Mouse (Mus musculus) heart, postnatal 36 days (tissue): ENCODE measurements at regions not wholly inside any gene's neighbourhood (a gene's known extent, or its start where the extent isn't known, plus 50 kb on each side); places are given as distances from the start of the nearest gene placed in this dataset.
A peak's percentile ranks its signal among the peaks of the same experiment; 100 is the strongest.

ENCODE experiments used
- DNase-seq, 2 experiments: peaks; one replicate each; pipeline ENCODE4 v3.0.0; 2021 to 2022
- intact Hi-C: fragments of 180-260 bp; cut with DNase I; formaldehyde crosslinking; loops from one replicate; pipeline ENCODE4 v1.15.1; 2025

DNA sequence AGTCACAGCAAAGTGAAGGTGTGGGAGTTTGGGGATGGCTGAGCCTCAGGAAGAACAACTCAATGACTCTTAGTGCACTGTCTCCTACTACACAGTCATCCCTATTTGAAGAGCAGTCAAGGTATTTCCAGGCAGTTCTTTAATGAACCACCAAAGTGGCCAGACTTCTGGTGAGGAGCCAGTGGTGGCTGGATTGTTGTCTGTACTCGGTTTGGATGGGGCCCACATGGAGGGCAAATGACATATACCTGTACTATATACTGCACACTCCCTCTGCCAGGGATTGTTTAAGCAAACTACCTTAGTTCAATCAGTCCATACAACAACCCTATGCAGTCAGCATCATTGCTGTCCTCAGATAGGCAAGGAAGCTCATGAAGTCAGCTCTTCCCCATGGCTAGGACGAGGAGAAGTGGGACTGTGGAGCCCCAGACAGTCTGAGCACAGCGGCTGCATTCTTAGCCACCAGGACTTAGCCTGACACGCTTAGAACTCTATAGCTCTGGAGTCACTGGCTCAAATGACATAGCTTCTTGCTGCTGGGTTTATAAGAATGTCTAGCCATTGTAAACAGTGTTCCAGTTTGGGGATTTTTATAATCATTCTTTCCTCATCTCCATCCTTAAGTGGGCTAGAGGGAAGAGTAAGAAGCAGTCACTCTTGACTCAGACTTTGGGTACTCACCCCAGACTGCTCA, 72.8 kb upstream of the Boc start:
- intact Hi-C loops: loop anchor here (5.0 kb wide), 1 partner anchor 74 kb away; the partner anchor contains the start of gene Boc
- DNase-seq: no peak

GRCm38 (mm10) chr16:44630861-44631260, 72.2 kb upstream of the Boc start:
- intact Hi-C loops: loop anchor here (5.0 kb wide), 1 partner anchor 74 kb away; the partner anchor contains the start of gene Boc
- no peak for DNase-seq

DNA sequence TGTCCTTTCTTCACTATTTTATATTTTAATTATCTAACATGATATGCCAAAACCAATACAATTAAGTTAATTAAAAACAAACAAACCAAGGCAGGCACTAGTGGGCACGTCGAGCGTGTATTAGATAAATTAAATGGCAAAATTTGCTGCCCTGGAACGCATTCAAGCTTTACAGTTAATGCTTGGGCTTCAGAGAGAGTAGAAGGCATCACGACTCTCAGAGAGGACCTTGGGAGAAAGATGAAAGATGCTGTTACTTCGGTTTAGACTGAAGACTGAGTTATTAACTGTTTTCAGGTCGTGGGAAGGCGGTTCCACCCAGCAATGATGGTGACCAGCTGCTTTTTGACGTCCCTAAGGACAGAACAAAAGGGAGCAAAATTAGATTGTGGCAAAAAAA, 71.7 kb upstream of the Boc start:
- no peak for DNase-seq
- intact Hi-C loops: loop anchor here (5.0 kb wide), 1 partner anchor 73 kb away; the partner anchor contains the start of gene Boc

DNA sequence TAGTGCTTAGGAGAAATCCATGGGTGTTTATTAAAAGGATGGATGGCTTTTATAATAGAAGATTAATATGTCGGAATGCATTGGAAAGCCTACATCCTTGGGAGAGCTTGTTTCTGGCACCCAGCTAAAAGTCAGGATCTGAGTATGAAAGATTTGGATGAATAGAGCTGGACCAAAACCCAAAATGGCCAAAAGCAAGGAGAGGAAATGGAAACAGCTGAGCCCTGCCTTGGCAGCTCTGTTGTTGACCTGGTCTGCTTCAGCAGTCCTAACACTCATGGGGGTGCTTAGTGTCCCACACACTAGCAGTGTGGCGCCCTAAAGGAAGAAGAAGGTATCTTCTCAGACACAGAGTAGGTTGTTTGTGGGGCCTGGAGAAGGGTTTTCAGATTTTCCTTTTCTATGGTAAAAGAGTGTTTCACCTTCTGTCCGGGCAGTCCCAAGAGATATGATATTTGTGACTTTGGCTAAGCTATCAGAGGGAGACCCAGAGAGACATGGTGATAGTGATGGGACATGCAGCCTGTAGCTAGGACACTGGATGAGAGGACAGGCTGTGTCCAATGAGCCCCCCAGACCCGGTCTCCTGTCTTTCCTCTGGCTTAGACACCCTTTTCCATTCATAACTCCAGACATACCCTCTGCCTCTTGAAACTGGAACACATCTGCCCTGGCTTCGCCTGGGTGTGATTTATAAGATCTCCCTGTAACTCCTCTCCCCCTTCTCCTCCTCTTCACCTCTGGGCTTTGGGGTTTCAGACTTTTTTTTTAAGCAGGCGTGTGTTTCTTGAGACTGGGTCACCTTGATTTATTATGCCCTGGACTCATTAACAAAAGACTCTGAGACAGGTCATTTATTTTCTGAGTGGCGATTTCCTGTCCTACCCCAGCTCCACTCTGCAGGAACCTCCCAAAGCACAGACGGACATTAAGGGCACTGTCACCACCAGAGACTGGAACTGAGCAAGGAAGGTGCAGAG, 70.9 kb upstream of the Boc start:
- intact Hi-C loops: loop anchor here (5.0 kb wide), 1 partner anchor 72 kb away; the partner anchor contains the start of gene Boc
- peak in 1 of 2 experiments; percentile 9 for DNase-seq

GRCm38 (mm10) chr16:44625871-44626293, 67.2 kb upstream of the Boc start:
- no peak for DNase-seq
- intact Hi-C loops: no loop called here

GRCm38 (mm10) chr16:44625108-44625616, 66.5 kb upstream of the Boc start:
- intact Hi-C loops: no loop called here
- DNase-seq: no peak

- intact Hi-C loops: no loop called here
- DNase-seq: no peak
Observed at GRCm38 (mm10) chr16:44621573-44621972, 62.9 kb upstream of the Boc start.

DNA sequence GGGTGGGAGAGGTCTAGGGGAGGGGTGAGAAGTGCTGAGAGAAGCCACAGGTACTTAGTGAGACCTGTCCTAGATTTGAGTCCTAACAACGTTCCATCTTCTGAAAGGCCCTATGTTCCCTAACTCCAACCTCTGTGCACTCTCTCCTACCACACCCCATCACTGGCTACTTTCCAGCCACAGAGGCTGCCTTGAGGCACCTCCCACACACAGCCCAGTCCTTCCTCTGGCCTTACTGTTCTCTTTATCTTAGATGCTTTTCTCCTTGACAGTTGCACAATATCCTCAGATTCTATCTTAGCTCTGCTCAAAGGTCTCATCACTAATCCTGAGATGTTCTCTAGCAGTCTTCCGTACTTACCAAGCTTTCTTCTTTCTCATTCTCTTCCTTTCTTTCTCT, 61.8 kb upstream of the Boc start:
- no peak for DNase-seq
- intact Hi-C loops: no loop called here

GRCm38 (mm10) chr16:44619476-44620103, 60.9 kb upstream of the Boc start:
- intact Hi-C loops: no loop called here
- no peak for DNase-seq

- intact Hi-C loops: no loop called here
- no peak for DNase-seq
Observed at GRCm38 (mm10) chr16:44617041-44617440, 58.3 kb upstream of the Boc start.

DNA sequence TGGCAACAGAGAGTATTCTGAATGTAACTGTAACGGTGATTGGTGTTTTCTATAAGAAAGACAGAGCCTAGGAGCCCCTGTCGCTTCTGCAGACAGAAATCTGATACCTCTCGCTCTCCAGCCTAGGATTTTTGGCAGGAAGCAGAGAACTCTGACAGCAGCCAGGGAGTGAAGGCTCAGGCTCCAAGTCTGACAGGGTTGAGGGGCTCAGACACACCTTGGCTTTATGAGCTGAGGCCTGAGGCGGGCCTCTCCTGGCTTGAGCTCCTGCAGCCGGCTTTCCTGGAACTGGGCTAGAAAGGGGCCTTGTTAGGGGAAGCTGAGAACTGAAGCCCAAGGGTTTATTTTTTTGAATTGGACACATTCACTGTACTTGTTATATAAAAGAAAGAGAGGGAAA, 57.7 kb upstream of the Boc start:
- DNase-seq: no peak
- intact Hi-C loops: no loop called here

DNA sequence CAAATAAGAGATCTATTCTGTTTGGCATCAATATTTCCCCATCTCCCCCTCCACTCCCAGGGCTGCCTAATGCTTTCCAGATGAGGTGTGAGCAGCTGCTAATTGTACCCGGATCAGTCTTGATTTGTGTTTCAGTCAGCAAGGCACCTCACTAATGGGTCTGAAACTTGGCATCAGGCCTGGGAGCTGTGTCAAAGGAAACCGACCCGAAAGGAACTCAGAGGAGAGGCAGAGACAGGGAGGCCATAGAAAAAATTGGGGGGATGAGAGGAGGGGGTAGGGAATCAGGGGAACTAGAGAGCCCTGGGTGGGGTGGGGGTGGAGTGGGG, 57.1 kb upstream of the Boc start:
- no peak for DNase-seq
- intact Hi-C loops: no loop called here

- DNase-seq: no peak
- intact Hi-C loops: no loop called here
Observed at GRCm38 (mm10) chr16:44615172-44615877, 56.6 kb upstream of the Boc start.

DNA sequence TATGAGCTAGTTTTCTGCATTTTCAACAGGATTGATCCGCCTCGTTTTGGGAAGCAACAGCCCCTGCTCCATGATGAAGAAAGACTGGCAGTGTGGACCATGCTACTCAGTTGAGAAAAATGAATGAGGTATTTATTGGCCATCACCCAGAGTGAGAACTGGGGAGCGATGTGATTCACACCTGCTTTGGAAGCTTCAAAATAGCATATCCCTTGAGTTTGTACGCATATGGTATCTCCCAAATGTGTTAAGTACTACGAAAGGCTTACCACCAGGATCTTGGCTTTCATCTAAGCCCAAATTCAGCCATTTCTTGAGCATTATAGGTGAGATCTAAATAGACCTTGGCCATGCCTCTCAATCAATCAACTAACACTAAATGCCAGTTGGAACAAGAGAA, 55.5 kb upstream of the Boc start:
- DNase-seq: no peak
- intact Hi-C loops: no loop called here

DNA sequence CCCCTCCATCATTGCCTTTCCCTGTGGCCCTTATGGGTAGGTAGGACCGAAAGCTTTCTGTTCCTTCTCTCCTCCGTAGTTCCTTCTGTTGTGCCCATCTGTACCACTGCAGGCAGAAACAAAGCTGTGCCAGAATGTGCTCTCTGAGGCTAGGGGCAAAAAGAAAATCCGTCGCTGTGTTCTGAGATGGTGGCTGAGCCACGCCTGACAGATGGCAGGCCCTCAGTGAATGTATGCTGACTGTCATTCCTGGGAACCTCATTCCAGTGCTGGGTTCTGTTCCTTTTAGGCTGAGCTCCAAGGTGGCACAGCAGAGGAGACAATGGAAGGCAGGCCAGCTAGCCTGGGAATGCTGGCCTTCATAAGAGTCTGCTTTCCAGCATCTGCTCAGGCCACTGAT, 54.0 kb upstream of the Boc start:
- intact Hi-C loops: no loop called here
- no peak for DNase-seq

DNA sequence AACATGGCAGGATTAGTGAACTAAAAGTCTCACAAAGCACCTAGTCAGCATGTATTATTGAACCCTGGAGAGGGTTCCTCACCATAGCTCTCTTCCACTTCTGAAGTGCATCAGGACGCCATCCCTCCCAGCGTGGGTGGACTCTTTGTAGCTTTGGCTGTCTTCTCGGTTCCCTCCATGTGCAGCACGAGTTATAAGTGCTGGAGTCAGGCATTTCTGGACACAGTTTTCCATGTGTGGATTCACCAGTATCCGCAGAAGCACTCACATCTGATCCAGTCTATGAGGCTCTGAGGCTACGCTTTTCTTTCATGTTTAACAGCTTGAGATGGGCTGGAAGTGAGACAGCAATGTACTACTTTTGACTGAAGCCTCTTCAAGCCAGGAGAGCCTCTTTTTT, 52.8 kb upstream of the Boc start:
- intact Hi-C loops: no loop called here
- no peak for DNase-seq

DNA sequence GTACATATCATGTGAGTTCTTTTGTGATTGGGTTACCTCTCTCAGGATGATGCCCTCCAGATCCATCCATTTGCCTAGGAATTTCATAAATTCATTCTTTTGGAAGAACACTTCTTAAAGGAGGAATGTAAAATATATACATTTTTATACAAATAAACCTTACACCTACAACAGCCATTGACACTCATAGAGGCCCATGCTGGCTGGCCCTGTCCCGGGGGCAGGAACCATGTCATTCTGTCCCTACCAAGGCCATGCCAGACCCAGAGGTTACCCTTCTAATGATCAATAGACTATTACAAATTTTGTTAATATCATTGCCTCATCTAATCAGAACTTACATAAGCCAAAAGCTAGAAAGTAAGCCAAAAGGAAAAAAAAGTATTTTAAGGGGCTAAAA, 49.9 kb upstream of the Boc start:
- DNase-seq: no peak
- intact Hi-C loops: no loop called here
